Mouse (Mus musculus) heart, postnatal 0 days (tissue): ENCODE results near the gene Zcchc7.

Experiments
- CTCF ChIP-seq: IDR thresholded peaks from 2 replicates; pipeline ENCODE4 v1.5.1; 2016; ENCODE audit warnings: antibody characterized with exemption, control low read depth, low read depth
- EP300 ChIP-seq: IDR thresholded peaks from 2 replicates; pipeline ENCODE4 v1.6.1; 2016; ENCODE audit warnings: antibody characterized with exemption, low read depth

GRCm38 (mm10) chr4:44959220-44959619 is 203.5 kb downstream of the Zcchc7 start:
- TF ChIP-seq CTCF (no peak), EP300 (no peak)
